Mouse (Mus musculus) midbrain, embryonic 16.5 days (tissue): ENCODE results near the gene Tusc2. TPM values are rescaled to one million over a fixed set of nuclear protein-coding genes. Genes with fewer than 3 reads are reported as not detected.
A peak's percentile ranks its signal among the peaks of the same experiment; 100 is the strongest.

Experiments used
- ATAC-seq: fragments of 200-750 bp; cut with Nextera tagmentation; 2 replicates; pipeline ENCODE4 v1.8.0; 2017; ENCODE audit warnings: moderate TSS enrichment
- H3K27ac ChIP-seq: fragments of 300-500 bp; sonication (generic); 2 replicates; pipeline ENCODE4 v1.5.1; 2014; ENCODE audit warnings: mild to moderate bottlenecking, low read length, mixed read lengths
- H3K27me3 ChIP-seq: fragments of 300-500 bp; sonication (generic); 2 replicates; pipeline ENCODE4 v1.6.1; 2014; ENCODE audit warnings: low read depth, low read length, mixed read lengths; ENCODE audit not compliant: control insufficient read depth, insufficient read depth
- H3K36me3 ChIP-seq: fragments of 300-500 bp; sonication (generic); 2 replicates; pipeline ENCODE4 v1.6.1; 2014; ENCODE audit warnings: mild to moderate bottlenecking, low read length, moderate library complexity, mixed read lengths; ENCODE audit not compliant: control insufficient read depth, insufficient read depth
- H3K4me1 ChIP-seq: fragments of 300-500 bp; sonication (generic); 2 replicates; pipeline ENCODE4 v1.6.1; 2014; ENCODE audit warnings: mild to moderate bottlenecking, low read length, mixed read lengths; ENCODE audit not compliant: control insufficient read depth, insufficient read depth
- H3K4me2 ChIP-seq: fragments of 300-500 bp; sonication (generic); 2 replicates; pipeline ENCODE4 v1.6.1; 2014; ENCODE audit warnings: mild to moderate bottlenecking, low read length, mixed read lengths
- H3K4me3 ChIP-seq: fragments of 300-500 bp; sonication (generic); 2 replicates; pipeline ENCODE4 v1.5.1; 2014; ENCODE audit warnings: low read depth, mild to moderate bottlenecking, low read length, moderate library complexity, mixed read lengths
- H3K9ac ChIP-seq: fragments of 300-500 bp; sonication (generic); 2 replicates; pipeline ENCODE4 v1.6.1; 2014; ENCODE audit warnings: low read depth, low read length, mixed read lengths
- H3K9me3 ChIP-seq: fragments of 300-500 bp; sonication (generic); replicated peaks from 2 replicates; pipeline ENCODE4 v1.6.1; 2014; ENCODE audit warnings: mild to moderate bottlenecking, low read length, mixed read lengths; ENCODE audit not compliant: control insufficient read depth, poor library complexity, severe bottlenecking
- whole genome bisulfite sequencing: fragments of 180-500 bp; shearing (Covaris S2); extraction: QIAGEN DNeasy Blood & Tissue Kit; methylation state at CpG from one replicate; pipeline ENCODE4 v1.1.7; 2014; 5-methylcytosine and 5-hydroxymethylcytosine counted together
- polyA plus RNA-seq: library from polyadenylated mRNA; unstranded; fragments of >200 nt; fragmentation: Nextera tagmentation; extraction: Ambion mirVana; gene quantifications from 2 replicates; pipeline ENCODE4 v1.2.1, GENCODE M21; 2015

Gene Tusc2
- 123 and 127 TPM in 2 replicates for polyA plus RNA-seq

GRCm38 (mm10) chr9:107563029-107563581, at the start of gene Tusc2:
TSS of gene Tusc2 (plus strand) at chr9:107563255.
- H3K9me3 ChIP-seq = no peaks in the 10 kb centered on the region
- peak; percentile 96 for ATAC-seq
- under 1% methylated on average over 35 of the region's 46 CpGs for WGBS
- peak within 1 kb of the TSS; percentile 90 for H3K4me2 ChIP-seq
- peak within 1 kb of the TSS; percentile 93 for H3K4me3 ChIP-seq
- H3K4me1 ChIP-seq = peaks cover 25% of the 10 kb centered on the region
- H3K27ac ChIP-seq = peak within 1 kb of the TSS; percentile 79
- no peaks in the 10 kb centered on the region for H3K27me3 ChIP-seq
- H3K9ac ChIP-seq = peak within 1 kb of the TSS; percentile 90
- H3K36me3 ChIP-seq = peaks cover 25% of the 10 kb centered on the region

- Histone ChIP-seq H3K9me3 (no peaks in the 10 kb centered on the region), H3K4me3 (no peak overlapping the region), H3K27me3 (no peaks in the 10 kb centered on the region), H3K27ac (no peak overlapping the region), H3K4me1 (peaks cover 13% of the 10 kb centered on the region; the same call in 1 of the 2 replicates), H3K36me3 (peaks cover 6% of the 10 kb centered on the region), H3K9ac (no peak overlapping the region), H3K4me2 (no peak overlapping the region)
- peak; percentile 63 for ATAC-seq
- 24% methylated on average over 14 of the region's 14 CpGs for WGBS
Observed at GRCm38 (mm10) chr9:107514303-107514955, 48.6 kb upstream of the Tusc2 start.

DNA sequence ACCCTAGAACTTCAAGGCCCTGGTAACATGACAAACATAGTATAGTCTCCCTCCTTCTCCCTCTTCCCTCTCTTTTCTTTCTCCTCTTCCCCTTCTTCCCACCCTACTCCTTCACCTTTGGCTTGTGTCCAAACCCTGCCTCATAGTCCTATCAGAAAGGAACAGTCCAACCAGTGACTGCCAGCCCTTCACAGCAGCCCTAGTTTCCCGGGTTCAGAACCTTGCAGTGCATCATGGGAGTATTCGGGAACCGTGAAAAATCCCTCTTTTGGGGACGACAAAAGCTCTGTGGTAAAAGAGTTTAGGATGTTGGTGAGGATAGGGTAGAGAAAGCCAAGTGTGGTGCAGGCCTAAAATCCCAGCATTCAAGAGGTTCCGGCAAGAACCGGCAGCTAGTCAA, 42.7 kb upstream of the Tusc2 start:
- no peak overlapping the region for H3K27ac ChIP-seq
- peaks cover 12% of the 10 kb centered on the region for H3K4me1 ChIP-seq
- 25% methylated on average over 6 of the region's 6 CpGs for WGBS

GRCm38 (mm10) chr9:107521190-107521589, 41.9 kb upstream of the Tusc2 start:
- peak overlapping the region; percentile 21; the same call in 1 of the 2 replicates for H3K9ac ChIP-seq
- 53% methylated on average over 5 of the region's 5 CpGs for WGBS
- peaks cover 12% of the 10 kb centered on the region for H3K4me1 ChIP-seq
- ATAC-seq = no peak
- H3K36me3 ChIP-seq = peaks cover 10% of the 10 kb centered on the region
- peak overlapping the region; percentile 66; the same call in 1 of the 2 replicates for H3K27ac ChIP-seq
- H3K4me2 ChIP-seq = no peak overlapping the region
- H3K27me3 ChIP-seq = peaks cover 10% of the 10 kb centered on the region
- H3K4me3 ChIP-seq = no peak overlapping the region
- H3K9me3 ChIP-seq = no peaks in the 10 kb centered on the region

More for the DNA sequence above, 42.7 kb upstream of the Tusc2 start:
- ATAC-seq = no peak
- Histone ChIP-seq H3K36me3 (peaks cover 10% of the 10 kb centered on the region), H3K4me3 (no peak overlapping the region), H3K4me2 (no peak overlapping the region), H3K9me3 (no peaks in the 10 kb centered on the region), H3K27me3 (peaks cover 7% of the 10 kb centered on the region), H3K9ac (no peak overlapping the region)

DNA sequence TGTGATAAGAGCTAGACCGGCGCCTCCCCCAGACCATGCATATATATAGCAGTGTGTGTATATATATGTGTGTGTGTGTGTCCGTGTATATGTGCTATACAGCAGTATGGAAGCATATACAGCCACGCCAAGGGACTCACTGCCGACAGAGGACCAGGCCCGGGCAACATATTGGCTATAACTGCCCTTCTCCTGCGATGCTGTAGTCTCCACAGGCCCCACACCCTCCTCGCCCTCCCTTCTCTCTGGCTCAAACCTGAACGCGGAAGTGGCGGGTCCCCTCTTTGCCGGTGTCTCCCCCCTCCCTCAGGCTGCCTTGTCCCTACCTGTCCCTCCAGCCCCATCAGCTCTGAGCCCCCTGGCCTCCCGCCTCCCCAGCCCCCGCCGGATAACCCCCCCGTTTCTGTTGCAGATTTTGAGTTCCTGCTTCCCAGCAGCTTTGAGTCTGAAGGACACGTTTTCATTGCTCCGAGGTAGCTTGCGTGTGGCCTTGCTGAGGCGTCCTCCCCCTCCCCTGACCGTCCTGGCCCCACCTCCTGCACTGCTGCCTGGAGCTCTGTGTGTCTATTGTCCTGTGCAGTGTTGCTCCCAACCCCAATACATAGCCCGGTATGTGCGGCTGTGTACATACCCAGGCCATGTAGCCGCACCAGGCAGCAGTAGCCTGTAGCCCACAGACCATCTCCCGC, 41.2 kb upstream of the Tusc2 start:
- Histone ChIP-seq H3K36me3 (peaks cover 10% of the 10 kb centered on the region), H3K9ac (peak overlapping the region; percentile 16; the same call in 1 of the 2 replicates), H3K27ac (peak overlapping the region; percentile 53; the same call in 1 of the 2 replicates), H3K9me3 (no peaks in the 10 kb centered on the region), H3K4me3 (no peak overlapping the region), H3K4me1 (peaks cover 15% of the 10 kb centered on the region), H3K4me2 (0 out of 2 replicates have a peak overlapping the region, but pooled peaks have one; percentile 1), H3K27me3 (peaks cover 10% of the 10 kb centered on the region)
- WGBS = 24% methylated on average over 25 of the region's 25 CpGs
- peak; percentile 12; the same call in 1 of the 2 replicates for ATAC-seq

DNA sequence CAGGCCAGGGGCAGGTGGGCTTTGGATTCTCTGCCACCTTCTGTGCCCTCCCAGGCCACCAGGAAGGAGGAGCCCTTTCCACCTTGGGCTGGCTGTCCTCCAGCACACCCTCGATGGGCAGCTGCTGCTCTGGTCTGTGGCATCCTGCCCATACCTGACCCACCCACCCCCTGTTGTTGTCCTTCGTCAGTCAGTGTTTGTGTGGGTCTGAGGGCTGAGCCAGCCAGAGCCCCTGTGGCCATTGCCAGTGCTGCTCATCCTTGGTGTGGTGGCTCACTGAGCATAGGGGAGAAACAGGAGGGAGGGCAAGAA, 40.7 kb upstream of the Tusc2 start:
- Histone ChIP-seq H3K4me1 (peaks cover 17% of the 10 kb centered on the region), H3K9ac (peak overlapping the region; percentile 16; the same call in 1 of the 2 replicates), H3K9me3 (no peaks in the 10 kb centered on the region), H3K4me3 (no peak overlapping the region), H3K27ac (peak overlapping the region; percentile 53; the same call in 1 of the 2 replicates), H3K36me3 (peaks cover 10% of the 10 kb centered on the region), H3K27me3 (peaks cover 10% of the 10 kb centered on the region), H3K4me2 (no peak overlapping the region)
- no peak for ATAC-seq
- WGBS = 34% methylated on average over 2 of the region's 2 CpGs

DNA sequence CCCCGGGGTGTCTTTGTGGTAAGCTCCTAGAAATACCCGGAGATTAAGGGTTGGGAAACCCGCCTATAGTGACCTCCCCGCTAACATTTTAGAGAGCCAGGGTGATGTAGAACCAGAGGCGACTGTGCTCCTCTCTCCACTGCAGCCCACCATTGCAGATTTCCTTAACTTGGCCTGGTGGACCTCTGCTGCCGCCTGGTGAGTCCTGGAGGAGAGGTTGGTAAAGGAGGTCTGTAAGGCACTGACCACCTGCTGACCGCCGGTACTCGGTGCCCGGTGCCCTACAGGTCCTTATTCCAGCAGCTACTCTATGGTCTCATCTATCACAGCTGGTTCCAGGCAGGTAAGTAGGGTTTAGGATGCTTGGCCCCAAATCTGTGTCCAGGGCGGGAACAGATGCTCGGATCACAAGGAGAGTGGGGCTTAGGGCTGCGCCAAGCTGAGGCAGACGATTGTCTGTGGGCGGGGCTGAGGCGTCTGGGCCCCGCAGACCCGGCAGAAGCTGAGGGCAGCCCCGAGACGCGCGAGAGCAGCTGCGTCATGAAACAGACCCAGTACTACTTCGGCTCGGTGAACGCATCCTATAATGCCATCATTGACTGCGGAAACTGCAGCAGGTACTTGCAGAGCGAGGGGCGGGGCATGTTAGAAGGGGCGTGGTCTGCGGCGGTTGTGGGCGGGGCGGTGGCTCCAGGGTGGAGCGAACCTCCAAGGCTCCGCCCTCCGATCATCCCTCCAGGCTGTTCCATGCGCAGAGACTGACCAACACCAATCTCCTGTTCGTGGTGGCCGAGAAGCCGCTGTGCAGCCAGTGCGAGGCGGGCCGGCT, 36.6 kb upstream of the Tusc2 start:
- Histone ChIP-seq H3K9ac (peak overlapping the region; percentile 48; the same call in 1 of the 2 replicates), H3K27ac (no peak overlapping the region), H3K4me2 (peak overlapping the region; percentile 53)

DNA sequence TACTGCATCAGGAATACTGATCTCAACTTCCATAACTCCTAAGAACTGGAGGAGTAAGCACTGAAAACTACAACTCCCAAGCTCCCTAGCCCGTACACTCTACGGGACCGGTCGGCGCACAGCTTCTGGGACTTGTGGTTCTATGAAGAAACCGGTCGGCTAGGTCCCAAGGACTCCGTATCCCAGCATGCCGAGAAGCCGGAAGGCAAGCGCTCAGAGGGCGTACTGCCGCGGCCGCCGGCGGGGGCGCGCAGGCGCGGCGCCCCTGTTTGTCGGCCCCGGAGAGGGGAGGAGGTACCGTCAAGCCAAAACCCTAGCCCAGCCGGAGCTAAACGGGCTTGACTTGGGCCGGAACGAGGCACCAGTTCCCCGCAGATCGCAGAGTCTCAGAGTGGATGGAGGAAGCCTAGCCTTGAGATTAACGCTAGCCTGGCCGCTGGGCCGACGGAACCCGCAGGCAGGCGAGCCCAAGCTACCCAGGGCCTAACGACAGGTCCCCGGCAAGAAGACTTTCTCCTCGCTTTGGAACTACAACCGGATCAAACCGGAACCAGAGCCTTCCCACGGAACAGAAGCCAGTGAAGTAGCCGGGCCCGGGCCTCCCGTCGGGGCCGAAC, 29.2 kb upstream of the Tusc2 start, which contains the start of gene Tmem115:
Tmem115 (plus strand) TSS at position 155 of the 617 bp plus-strand sequence.
- H3K4me2 ChIP-seq = peak within 1 kb of the TSS; percentile 98
- ATAC-seq = peak; percentile 98
- peak within 1 kb of the TSS; percentile 69 for H3K27ac ChIP-seq
- H3K27me3 ChIP-seq = no peaks in the 10 kb centered on the region
- no peaks in the 10 kb centered on the region for H3K9me3 ChIP-seq
- peak within 1 kb of the TSS; percentile 86 for H3K9ac ChIP-seq
- under 1% methylated on average over 48 of the region's 48 CpGs for WGBS
- peaks cover 8% of the 10 kb centered on the region for H3K36me3 ChIP-seq
- peaks cover 21% of the 10 kb centered on the region for H3K4me1 ChIP-seq
- H3K4me3 ChIP-seq = peak within 1 kb of the TSS; percentile 88

More for the DNA sequence above, 36.6 kb upstream of the Tusc2 start:
- H3K4me1 ChIP-seq = peaks cover 14% of the 10 kb centered on the region; the same call in 1 of the 2 replicates
- peaks cover 10% of the 10 kb centered on the region for H3K27me3 ChIP-seq
- H3K4me3 ChIP-seq = peak overlapping the region; percentile 26
- peaks cover 3% of the 10 kb centered on the region for H3K36me3 ChIP-seq
- WGBS = 7% methylated on average over 44 of the region's 44 CpGs
- peak; percentile 44 for ATAC-seq
- no peaks in the 10 kb centered on the region for H3K9me3 ChIP-seq
